Mouse (Mus musculus) spleen, adult 2 months (tissue): ENCODE data around the gene Selenos. TPM values are rescaled to one million over a fixed set of nuclear protein-coding genes. Genes with fewer than 3 reads are reported as not detected.

Experiments used
- DNase-seq, 2 experiments: peaks; one replicate each; pipeline versions ENCODE4 v3.0.0 to v3.0.0-alpha.2; 2012 to 2021; ENCODE audit warnings: low spot score in 2 of 2, low read depth in 1 of 2
- H3K27ac ChIP-seq: fragments of 200-500 bp; 2 replicates; pipeline ENCODE4 v1.5.1; 2012; ENCODE audit warnings: low read length, inconsistent platforms; ENCODE audit not compliant: insufficient read depth
- H3K27me3 ChIP-seq: fragments of 200-500 bp; 2 replicates; pipeline ENCODE4 v1.6.1; 2012; ENCODE audit warnings: mild to moderate bottlenecking, moderate library complexity, low read length, inconsistent platforms; ENCODE audit not compliant: control insufficient read depth, insufficient read depth
- H3K36me3 ChIP-seq: fragments of 200-500 bp; 2 replicates; pipeline ENCODE4 v1.6.1; 2012; ENCODE audit warnings: mild to moderate bottlenecking, low read length, inconsistent platforms; ENCODE audit not compliant: control insufficient read depth, insufficient read depth
- H3K4me1 ChIP-seq: fragments of 200-500 bp; 2 replicates; pipeline ENCODE4 v1.6.1; 2011; ENCODE audit warnings: inconsistent platforms; ENCODE audit not compliant: control insufficient read depth, insufficient read depth, insufficient read length
- H3K4me3 ChIP-seq: fragments of 200-500 bp; 2 replicates; pipeline ENCODE4 v1.5.1; 2011; ENCODE audit warnings: mild to moderate bottlenecking, inconsistent platforms; ENCODE audit not compliant: insufficient read depth, insufficient read length; ENCODE audit errors: extremely low read depth
- CTCF ChIP-seq: fragments of 200-500 bp; IDR thresholded peaks from 2 replicates; pipeline ENCODE4 v1.5.1; 2011; ENCODE audit warnings: mild to moderate bottlenecking, inconsistent platforms; ENCODE audit not compliant: insufficient read depth, insufficient read length, insufficient replicate concordance; ENCODE audit errors: extremely low read depth
- POLR2A ChIP-seq: fragments of 200-500 bp; IDR thresholded peaks from 2 replicates; pipeline ENCODE4 v1.6.1; 2011; ENCODE audit warnings: low read depth, low read length, inconsistent platforms
- WGBS: fragments of 180-500 bp; shearing (Covaris S2); methylation state at CpG from one replicate; pipeline ENCODE4 v1.1.7; 2018; 5-methylcytosine and 5-hydroxymethylcytosine counted together
- polyA plus RNA-seq: library from polyadenylated mRNA; depleted of rRNA; stranded (reverse); fragments of >200 nt; gene quantifications from 2 replicates; pipeline ENCODE4 v1.2.3, GENCODE M21; 2012

Selenos gene
- polyA plus RNA-seq, 1 experiment, result 63.7 TPM

- Histone ChIP-seq H3K27ac (no peak overlapping the region), H3K4me1 (peaks cover 4% of the 10 kb centered on the region), H3K36me3 (peaks cover 46% of the 10 kb centered on the region), H3K4me3 (no peak overlapping the region), H3K27me3 (no peaks in the 10 kb centered on the region)
- no peak for TF ChIP-seq CTCF
- TF ChIP-seq POLR2A, result no peak
- DNase-seq, result no peak
- 87% methylated on average over 7 of the region's 7 CpGs for WGBS
Measured at GRCm38 (mm10) chr7:66084546-66084945, 5.1 kb downstream of the Selenos start.

DNA sequence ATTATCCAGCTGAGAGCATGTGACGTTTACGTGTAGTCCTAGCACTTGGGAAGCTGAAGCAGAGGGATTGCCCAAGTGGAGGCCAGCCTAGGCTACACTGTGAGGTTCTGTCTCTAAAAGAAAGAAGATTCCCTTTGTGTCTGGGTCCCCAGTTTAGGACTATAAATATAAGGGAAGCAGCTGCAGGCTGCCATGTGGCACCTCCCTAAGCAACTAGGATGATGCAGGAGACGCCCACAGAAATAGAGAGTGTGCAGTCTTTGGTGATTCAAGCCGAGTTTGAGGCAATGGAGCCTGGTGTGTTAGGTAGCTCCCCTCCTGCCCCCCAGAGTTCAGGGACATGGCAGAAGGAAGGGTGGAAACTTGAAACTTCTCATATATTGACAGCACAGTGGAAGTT lies 8.2 kb downstream of the Selenos start:
- WGBS, result 92% methylated on average over 4 of the region's 4 CpGs
- TF ChIP-seq CTCF, result no peak
- TF ChIP-seq POLR2A, result no peak
- H3K4me3 ChIP-seq, result no peak overlapping the region
- no peak overlapping the region for H3K27ac ChIP-seq
- H3K27me3 ChIP-seq, result no peaks in the 10 kb centered on the region
- peaks cover 52% of the 10 kb centered on the region for H3K36me3 ChIP-seq
- no peak for DNase-seq
- H3K4me1 ChIP-seq, result no peaks in the 10 kb centered on the region

- Histone ChIP-seq H3K4me1 (no peaks in the 10 kb centered on the region), H3K36me3 (peaks cover 51% of the 10 kb centered on the region), H3K27me3 (no peaks in the 10 kb centered on the region), H3K27ac (no peak overlapping the region), H3K4me3 (no peak overlapping the region)
- DNase-seq, result no peak
- no peak for TF ChIP-seq POLR2A
- TF ChIP-seq CTCF, result no peak
- WGBS, result 86% methylated on average over 2 of the region's 2 CpGs
Measured at GRCm38 (mm10) chr7:66088077-66088476, 8.6 kb downstream of the Selenos start.

DNA sequence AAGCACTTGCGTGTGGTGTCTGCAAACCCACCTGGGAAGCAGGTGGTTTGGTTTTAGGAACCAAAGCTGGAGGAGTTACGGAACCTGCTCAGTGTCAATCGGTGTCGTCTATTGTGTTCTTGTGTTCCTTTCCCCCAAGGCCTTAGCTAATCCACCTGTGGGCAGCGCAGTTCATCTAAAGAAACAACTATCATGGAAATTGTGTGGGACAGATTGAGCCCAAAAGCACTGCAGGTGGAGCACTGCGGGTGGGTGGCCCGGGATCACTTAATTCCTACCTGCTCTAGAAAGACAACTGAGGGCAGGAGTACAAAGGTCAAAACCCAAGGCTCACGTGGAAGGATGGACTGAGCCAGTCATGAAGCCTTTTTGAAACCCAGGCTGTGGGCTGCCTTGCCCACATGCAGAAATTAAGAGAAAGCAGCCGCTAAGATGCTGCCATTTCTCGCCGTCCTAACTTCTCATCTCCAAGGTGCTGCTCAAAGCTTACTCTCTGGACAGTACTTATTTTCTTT lies 11.3 kb downstream of the Selenos start:
- H3K4me1 ChIP-seq, result no peaks in the 10 kb centered on the region
- no peak overlapping the region for H3K4me3 ChIP-seq
- no peak for DNase-seq
- peaks cover 38% of the 10 kb centered on the region for H3K36me3 ChIP-seq
- H3K27me3 ChIP-seq, result no peaks in the 10 kb centered on the region
- 92% methylated on average over 11 of the region's 11 CpGs for WGBS
- TF ChIP-seq CTCF (no peak), POLR2A (no peak)
- H3K27ac ChIP-seq, result no peak overlapping the region

DNA sequence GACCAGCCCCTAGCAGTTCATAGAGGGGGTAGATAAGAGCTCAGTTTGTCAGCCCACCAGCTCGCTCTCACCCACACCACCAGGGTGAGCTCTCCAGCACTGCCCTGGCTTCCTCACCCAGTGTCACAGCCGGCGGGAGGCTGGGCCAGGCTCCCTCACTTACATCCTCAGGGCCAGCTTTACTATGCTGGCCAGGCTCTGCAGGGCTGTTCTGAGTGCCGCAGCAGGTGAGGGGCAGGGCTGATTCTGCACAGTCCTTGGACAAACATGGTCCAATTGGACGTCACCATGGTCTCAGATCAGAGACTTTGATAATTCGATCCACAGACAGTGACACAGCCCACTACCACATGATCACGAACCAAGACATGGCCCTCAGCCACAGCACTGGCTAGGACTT lies 12.1 kb downstream of the Selenos start:
- DNase-seq, result no peak
- peaks cover 34% of the 10 kb centered on the region for H3K36me3 ChIP-seq
- no peaks in the 10 kb centered on the region for H3K4me1 ChIP-seq
- no peak overlapping the region for H3K4me3 ChIP-seq
- no peaks in the 10 kb centered on the region for H3K27me3 ChIP-seq
- no peak overlapping the region for H3K27ac ChIP-seq
- no peak for TF ChIP-seq CTCF
- no peak for TF ChIP-seq POLR2A
- WGBS, result 92% methylated on average over 7 of the region's 7 CpGs

DNA sequence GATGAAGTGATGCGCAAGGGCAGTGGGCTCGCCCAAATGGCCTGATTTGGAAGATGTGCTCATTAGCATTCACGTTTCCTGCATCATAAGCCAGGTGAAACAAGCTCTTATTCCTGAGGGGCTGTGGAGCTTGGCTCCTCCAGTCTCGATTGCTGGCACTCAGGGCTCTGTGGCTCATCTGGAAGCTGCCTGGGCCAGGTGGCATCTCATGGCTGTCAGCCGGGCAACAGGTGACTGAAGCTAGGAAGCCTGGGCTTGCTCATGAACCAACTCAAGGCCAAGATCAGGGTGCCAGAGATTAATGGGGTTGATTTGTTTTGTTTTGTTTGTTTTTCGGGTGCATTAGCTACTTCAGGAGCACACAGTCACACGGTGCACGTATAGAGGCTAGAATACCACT lies 13.2 kb downstream of the Selenos start:
- no peak for DNase-seq
- no peak overlapping the region for H3K27ac ChIP-seq
- H3K4me1 ChIP-seq, result no peaks in the 10 kb centered on the region
- 92% methylated on average over 8 of the region's 8 CpGs for WGBS
- peaks cover 26% of the 10 kb centered on the region for H3K36me3 ChIP-seq
- no peak for TF ChIP-seq POLR2A
- TF ChIP-seq CTCF, result no peak
- H3K4me3 ChIP-seq, result no peak overlapping the region
- no peaks in the 10 kb centered on the region for H3K27me3 ChIP-seq

- no peak for TF ChIP-seq CTCF
- no peak for TF ChIP-seq POLR2A
- 82% methylated on average over 5 of the region's 5 CpGs for WGBS
Measured at GRCm38 (mm10) chr7:66094141-66094540, 14.7 kb downstream of the Selenos start.

More at GRCm38 (mm10) chr7:66094141-66094540, 14.7 kb downstream of the Selenos start:
- no peaks in the 10 kb centered on the region for H3K27me3 ChIP-seq
- H3K4me1 ChIP-seq, result no peaks in the 10 kb centered on the region
- DNase-seq, result no peak
- peaks cover 15% of the 10 kb centered on the region for H3K36me3 ChIP-seq
- H3K4me3 ChIP-seq, result no peak overlapping the region
- H3K27ac ChIP-seq, result no peak overlapping the region
